Mouse (Mus musculus) stomach, embryonic 15.5 days (tissue): ENCODE measurements around the gene Asic2. TPM values are rescaled to one million over a fixed set of nuclear protein-coding genes. Genes with fewer than 3 reads are reported as not detected.

Experiments
- ATAC-seq: fragments of 200-750 bp; cut with Nextera tagmentation; 2 replicates; pipeline ENCODE4 v1.8.0; 2017; ENCODE audit warnings: low read depth, moderate number of reproducible peaks, moderate TSS enrichment; ENCODE audit not compliant: insufficient read depth, low FRiP score
- H3K27ac ChIP-seq: fragments of 300-500 bp; sonication (generic); 2 replicates; pipeline ENCODE4 v1.5.1; 2015; ENCODE audit warnings: mild to moderate bottlenecking, inconsistent platforms
- H3K27me3 ChIP-seq: fragments of 300-500 bp; sonication (generic); replicated peaks from 2 replicates; pipeline ENCODE4 v1.6.1; 2015; ENCODE audit warnings: inconsistent platforms
- H3K36me3 ChIP-seq: fragments of 300-500 bp; sonication (generic); 2 replicates; pipeline ENCODE4 v1.6.1; 2015; ENCODE audit warnings: inconsistent platforms
- H3K4me1 ChIP-seq: fragments of 300-500 bp; sonication (generic); 2 replicates; pipeline ENCODE4 v1.6.1; 2015; ENCODE audit warnings: inconsistent platforms
- H3K4me2 ChIP-seq: fragments of 300-500 bp; sonication (generic); 2 replicates; pipeline ENCODE4 v1.6.1; 2015; ENCODE audit warnings: mild to moderate bottlenecking, inconsistent platforms
- H3K4me3 ChIP-seq: fragments of 300-500 bp; sonication (generic); replicated peaks from 2 replicates; pipeline ENCODE4 v1.5.1; 2015; ENCODE audit warnings: inconsistent platforms
- H3K9ac ChIP-seq: fragments of 300-500 bp; sonication (generic); 2 replicates; pipeline ENCODE4 v1.6.1; 2015; ENCODE audit warnings: inconsistent platforms
- H3K9me3 ChIP-seq: fragments of 300-500 bp; sonication (generic); 2 replicates; pipeline ENCODE4 v1.6.1; 2016; ENCODE audit warnings: inconsistent platforms
- WGBS: fragments of 180-500 bp; shearing (Covaris S2); methylation state at CpG from one replicate; pipeline ENCODE4 v1.1.7; 2015; 5-methylcytosine and 5-hydroxymethylcytosine counted together
- polyA plus RNA-seq: library from polyadenylated mRNA; unstranded; fragments of >200 nt; fragmentation: Nextera tagmentation; extraction: Ambion mirVana; gene quantifications from 2 replicates; pipeline ENCODE4 v1.2.1, GENCODE M21; 2015

Gene Asic2
- polyA plus RNA-seq, 1 experiment from 2014 or later, result 0.65 TPM

- 67% methylated on average over 11 of the region's 11 CpGs for WGBS
- no peaks in the 10 kb centered on the region for H3K9me3 ChIP-seq
Measured at GRCm38 (mm10) chr11:81806905-81807659, 161.2 kb downstream of the Asic2 start.

GRCm38 (mm10) chr11:81803544-81803943 lies 164.7 kb downstream of the Asic2 start:
- 40% methylated on average over 2 of the region's 2 CpGs for WGBS

More at GRCm38 (mm10) chr11:81806905-81807659, 161.2 kb downstream of the Asic2 start:
- Histone ChIP-seq H3K27ac (no peak overlapping the region), H3K4me3 (no peak overlapping the region), H3K4me1 (no peaks in the 10 kb centered on the region), H3K36me3 (no peaks in the 10 kb centered on the region), H3K4me2 (no peak overlapping the region), H3K9ac (no peak overlapping the region), H3K27me3 (no peaks in the 10 kb centered on the region)
- ATAC-seq, result peak; percentile 66; the same call in 1 of the 2 replicates

GRCm38 (mm10) chr11:81802614-81803013 lies 165.6 kb downstream of the Asic2 start:
- Histone ChIP-seq H3K9me3 (no peaks in the 10 kb centered on the region), H3K4me3 (no peak overlapping the region), H3K4me2 (no peak overlapping the region), H3K27me3 (no peaks in the 10 kb centered on the region), H3K27ac (no peak overlapping the region), H3K4me1 (no peaks in the 10 kb centered on the region), H3K36me3 (no peaks in the 10 kb centered on the region), H3K9ac (no peak overlapping the region)
- ATAC-seq, result no peak
- whole genome bisulfite sequencing, result 77% methylated on average over 1 of the region's 1 CpGs

More at GRCm38 (mm10) chr11:81803544-81803943, 164.7 kb downstream of the Asic2 start:
- ATAC-seq, result no peak
- Histone ChIP-seq H3K4me3 (no peak overlapping the region), H3K9me3 (no peaks in the 10 kb centered on the region), H3K4me1 (no peaks in the 10 kb centered on the region), H3K27me3 (no peaks in the 10 kb centered on the region), H3K27ac (no peak overlapping the region), H3K4me2 (no peak overlapping the region), H3K9ac (no peak overlapping the region), H3K36me3 (no peaks in the 10 kb centered on the region)

- Histone ChIP-seq H3K9me3 (no peaks in the 10 kb centered on the region), H3K27me3 (no peaks in the 10 kb centered on the region), H3K36me3 (no peaks in the 10 kb centered on the region), H3K27ac (no peak overlapping the region), H3K4me2 (no peak overlapping the region), H3K4me1 (no peaks in the 10 kb centered on the region), H3K9ac (no peak overlapping the region), H3K4me3 (no peak overlapping the region)
- WGBS, result 71% methylated on average over 4 of the region's 4 CpGs
- ATAC-seq, result no peak
Measured at GRCm38 (mm10) chr11:81800899-81801298, 167.4 kb downstream of the Asic2 start.

GRCm38 (mm10) chr11:81793588-81793987 lies 174.7 kb downstream of the Asic2 start:
- Histone ChIP-seq H3K4me1 (no peaks in the 10 kb centered on the region), H3K27me3 (no peaks in the 10 kb centered on the region), H3K4me3 (no peak overlapping the region), H3K36me3 (no peaks in the 10 kb centered on the region), H3K9me3 (no peaks in the 10 kb centered on the region), H3K27ac (no peak overlapping the region), H3K9ac (no peak overlapping the region), H3K4me2 (no peak overlapping the region)
- no peak for ATAC-seq
- WGBS, result 83% methylated on average over 2 of the region's 2 CpGs

- Histone ChIP-seq H3K9me3 (no peaks in the 10 kb centered on the region), H3K9ac (no peak overlapping the region), H3K4me2 (no peak overlapping the region), H3K4me1 (no peaks in the 10 kb centered on the region), H3K27me3 (no peaks in the 10 kb centered on the region), H3K36me3 (no peaks in the 10 kb centered on the region), H3K27ac (no peak overlapping the region), H3K4me3 (no peak overlapping the region)
- 42% methylated on average over 1 of the region's 1 CpGs for WGBS
- no peak for ATAC-seq
Measured at GRCm38 (mm10) chr11:81791579-81791978, 176.7 kb downstream of the Asic2 start.

GRCm38 (mm10) chr11:81780596-81780995 lies 187.7 kb downstream of the Asic2 start:
- Histone ChIP-seq H3K9me3 (no peaks in the 10 kb centered on the region), H3K4me3 (no peak overlapping the region), H3K4me1 (no peaks in the 10 kb centered on the region), H3K27me3 (no peaks in the 10 kb centered on the region), H3K9ac (no peak overlapping the region), H3K27ac (no peak overlapping the region), H3K36me3 (no peaks in the 10 kb centered on the region), H3K4me2 (no peak overlapping the region)
- ATAC-seq, result no peak
- WGBS, result 80% methylated on average over 2 of the region's 2 CpGs

- H3K4me2 ChIP-seq, result no peak overlapping the region
- H3K27me3 ChIP-seq, result no peaks in the 10 kb centered on the region
- no peaks in the 10 kb centered on the region for H3K4me1 ChIP-seq
- no peak for ATAC-seq
- H3K9me3 ChIP-seq, result no peaks in the 10 kb centered on the region
- no peak overlapping the region for H3K27ac ChIP-seq
- no peaks in the 10 kb centered on the region for H3K36me3 ChIP-seq
- WGBS, result 84% methylated on average over 7 of the region's 7 CpGs
- H3K4me3 ChIP-seq, result no peak overlapping the region
- H3K9ac ChIP-seq, result no peak overlapping the region
Measured at GRCm38 (mm10) chr11:81779881-81780280, 188.4 kb downstream of the Asic2 start.

GRCm38 (mm10) chr11:81771195-81771895 lies 196.9 kb downstream of the Asic2 start:
- Histone ChIP-seq H3K4me1 (no peaks in the 10 kb centered on the region), H3K9ac (no peak overlapping the region), H3K4me3 (no peak overlapping the region), H3K27ac (no peak overlapping the region), H3K27me3 (no peaks in the 10 kb centered on the region), H3K4me2 (no peak overlapping the region), H3K9me3 (no peaks in the 10 kb centered on the region), H3K36me3 (no peaks in the 10 kb centered on the region)
- WGBS, result 28% methylated on average over 7 of the region's 7 CpGs
- ATAC-seq, result no peak

- Histone ChIP-seq H3K4me1 (no peaks in the 10 kb centered on the region), H3K27ac (no peak overlapping the region), H3K36me3 (no peaks in the 10 kb centered on the region), H3K9ac (no peak overlapping the region), H3K9me3 (no peaks in the 10 kb centered on the region), H3K4me2 (no peak overlapping the region), H3K27me3 (no peaks in the 10 kb centered on the region), H3K4me3 (no peak overlapping the region)
- no peak for ATAC-seq
- 58% methylated on average over 5 of the region's 5 CpGs for WGBS
Measured at GRCm38 (mm10) chr11:81769691-81770260, 198.5 kb downstream of the Asic2 start.

GRCm38 (mm10) chr11:81768305-81768704 lies 200.0 kb downstream of the Asic2 start:
- 81% methylated on average over 2 of the region's 2 CpGs for WGBS
- Histone ChIP-seq H3K36me3 (no peaks in the 10 kb centered on the region), H3K9ac (no peak overlapping the region), H3K9me3 (no peaks in the 10 kb centered on the region), H3K4me1 (no peaks in the 10 kb centered on the region), H3K4me2 (no peak overlapping the region), H3K27ac (no peak overlapping the region), H3K4me3 (no peak overlapping the region), H3K27me3 (no peaks in the 10 kb centered on the region)
- no peak for ATAC-seq

GRCm38 (mm10) chr11:81767781-81768180 lies 200.5 kb downstream of the Asic2 start:
- 44% methylated on average over 1 of the region's 1 CpGs for WGBS

More at GRCm38 (mm10) chr11:81767781-81768180, 200.5 kb downstream of the Asic2 start:
- Histone ChIP-seq H3K9me3 (no peaks in the 10 kb centered on the region), H3K27me3 (no peaks in the 10 kb centered on the region), H3K4me2 (no peak overlapping the region), H3K27ac (no peak overlapping the region), H3K36me3 (no peaks in the 10 kb centered on the region), H3K4me3 (no peak overlapping the region), H3K4me1 (no peaks in the 10 kb centered on the region), H3K9ac (no peak overlapping the region)
- no peak for ATAC-seq
